Mouse (Mus musculus): Measurements from ENCODE around the gene Thrb.

- TF ChIP-seq CTCF (IDR thresholded peaks at IDR 0.05; ENCODE audit: low read depth, low read length) (no peak), POLR2A (IDR thresholded peaks at IDR 0.05; ENCODE audit: insufficient read depth, low read length) (no peak)
Measured at GRCm38 (mm10) chr14:17621671-17622070, 38.4 kb upstream of the Thrb start.
